Mouse (Mus musculus) E14TG2a.4 (cell line): ENCODE measurements at regions not wholly inside any gene's neighbourhood (a gene's known extent, or its start where the extent isn't known, plus 50 kb on each side); places are given as distances from the start of the nearest gene placed in this dataset.

Experiments used
- CTCF ChIP-seq: conservative IDR thresholded peaks from 2 replicates; pipeline ENCODE4 v1.5.1; 2014; ENCODE audit warnings: low read length
- POU5F1 ChIP-seq: IDR thresholded peaks from 2 replicates; pipeline ENCODE4 v1.6.1; 2014; ENCODE audit warnings: low read length, borderline replicate concordance

GRCm38 (mm10) chr12:110087812-110088211 lies 191.1 kb upstream of the Dio3 start:
- TF ChIP-seq CTCF (no peak), POU5F1 (no peak)
